Mouse (Mus musculus) CH12.LX (cell line): ENCODE data around the gene Cstad.

Experiments
- CHD2 ChIP-seq: IDR thresholded peaks from 2 replicates; pipeline ENCODE4 v1.6.1; 2011; ENCODE audit warnings: low read length, improper control_type of control experiment
- CTCF ChIP-seq, 2 experiments: IDR thresholded peaks in 1 of 2; conservative IDR thresholded peaks in 1 of 2; 2 replicates each; pipeline ENCODE4 v1.5.1; 2011 to 2012; ENCODE audit warnings: low read depth in 2 of 2, low read length in 2 of 2, improper control_type of control experiment in 1 of 2, inconsistent platforms in 1 of 2, mild to moderate bottlenecking in 1 of 2, moderate library complexity in 1 of 2
- JUN ChIP-seq: IDR thresholded peaks from 2 replicates; pipeline ENCODE4 v1.6.1; 2011; ENCODE audit warnings: low read depth, mild to moderate bottlenecking, low read length, improper control_type of control experiment, moderate library complexity; ENCODE audit not compliant: insufficient read depth
- KAT2A ChIP-seq: IDR thresholded peaks from 2 replicates; pipeline ENCODE4 v1.6.1; 2012; ENCODE audit warnings: low read length, improper control_type of control experiment, inconsistent platforms; ENCODE audit not compliant: insufficient replicate concordance
- MAFK ChIP-seq: IDR thresholded peaks from 2 replicates; pipeline ENCODE4 v1.6.1; 2011; ENCODE audit warnings: low read length, improper control_type of control experiment; ENCODE audit not compliant: insufficient replicate concordance
- NRF1 ChIP-seq: IDR thresholded peaks from 2 replicates; pipeline ENCODE4 v1.6.1; 2014; ENCODE audit warnings: low read depth, mild to moderate bottlenecking, inconsistent platforms, low read length, improper control_type of control experiment, moderate library complexity
- POLR2A ChIP-seq: IDR thresholded peaks from 2 replicates; pipeline ENCODE4 v1.6.1; 2011; ENCODE audit warnings: low read depth, mild to moderate bottlenecking, improper control_type of control experiment, low read length
- RAD21 ChIP-seq: IDR thresholded peaks from 2 replicates; pipeline ENCODE4 v1.6.1; 2011; ENCODE audit warnings: low read depth, mild to moderate bottlenecking, low read length, improper control_type of control experiment, moderate library complexity
- ZKSCAN1 ChIP-seq: IDR thresholded peaks from 2 replicates; pipeline ENCODE4 v1.6.1; 2012; ENCODE audit warnings: low read depth, inconsistent platforms, low read length, improper control_type of control experiment, borderline replicate concordance

DNA sequence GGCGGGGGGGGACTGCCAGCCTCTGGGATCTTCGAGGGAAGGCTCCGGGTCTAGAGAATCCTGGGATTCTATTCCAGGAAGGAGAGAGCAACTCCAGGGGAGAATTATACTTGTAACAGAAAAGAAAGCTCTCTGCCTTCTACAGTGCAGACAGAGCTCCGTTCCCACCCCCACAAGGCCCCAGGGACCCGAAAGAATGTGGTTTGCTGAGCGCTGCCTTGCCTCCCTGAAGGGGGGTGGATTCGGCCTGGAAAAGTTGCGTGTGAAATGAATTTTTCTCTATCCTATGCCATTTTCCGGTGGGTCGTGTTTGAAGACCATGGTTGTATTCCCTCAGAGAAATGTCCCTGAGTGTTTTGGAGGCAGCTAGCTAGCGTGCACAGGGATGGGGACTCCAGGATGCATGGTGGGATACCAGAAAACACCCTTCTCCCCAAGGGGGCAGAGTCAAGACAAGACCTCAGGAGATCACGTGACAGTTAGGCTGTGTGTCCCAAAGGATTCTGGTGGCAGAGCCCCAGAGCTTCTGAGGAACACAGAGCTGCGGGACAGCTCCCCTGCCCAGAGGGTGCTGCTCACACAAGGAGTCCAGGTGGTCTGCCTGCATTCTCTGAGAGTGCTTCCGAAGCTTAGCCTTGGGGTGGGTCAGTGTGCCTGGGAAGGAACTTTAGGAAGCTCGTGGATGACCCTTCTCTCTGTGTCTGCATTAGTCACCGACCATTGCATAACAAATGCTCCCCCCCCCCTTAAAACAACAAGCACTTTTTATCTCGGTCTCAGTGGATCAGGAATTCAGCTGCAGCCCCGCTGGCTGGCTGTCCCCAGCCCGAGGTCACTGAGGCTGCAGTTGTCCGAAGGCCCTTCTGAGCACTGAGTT is 6.4 kb downstream of the Cstad start:
- TF ChIP-seq CTCF (conservative IDR thresholded peaks at IDR 0.05 in 1 of 2, IDR thresholded peaks at IDR 0.05 in 1 of 2; ENCODE audit: low read depth in 2 of 2, low read length in 2 of 2) = no peak
- TF ChIP-seq JUN = no peak
- no peak for TF ChIP-seq MAFK
- TF ChIP-seq POLR2A = no peak
- no peak for TF ChIP-seq KAT2A
- no peak for TF ChIP-seq RAD21
- no peak for TF ChIP-seq NRF1
- no peak for TF ChIP-seq CHD2
- no peak for TF ChIP-seq ZKSCAN1
